Mouse (Mus musculus) left cerebral cortex, postnatal 36 days (tissue): ENCODE measurements at regions not wholly inside any gene's neighbourhood (a gene's known extent, or its start where the extent isn't known, plus 50 kb on each side); places are given as distances from the start of the nearest gene placed in this dataset.
"Not testable (repeated sequence)": the region's sequence is repeated elsewhere in the genome, so short reads cannot be mapped to it uniquely, and the experiment has no call there.

Experiments
- DNase-seq, 2 experiments: peaks; one replicate each; pipeline ENCODE4 v3.0.0; 2021 to 2022; ENCODE audit warnings: low spot score in 2 of 2, mixed read lengths in 1 of 2
- intact Hi-C: fragments of 180-260 bp; cut with DNase I; formaldehyde crosslinking; loops from one replicate; pipeline ENCODE4 v1.15.1; 2025

- intact Hi-C loops, result not testable (repeated sequence)
Observed at GRCm38 (mm10) chr2:108843855-108844254, 436.7 kb upstream of the Kif18a start.

DNA sequence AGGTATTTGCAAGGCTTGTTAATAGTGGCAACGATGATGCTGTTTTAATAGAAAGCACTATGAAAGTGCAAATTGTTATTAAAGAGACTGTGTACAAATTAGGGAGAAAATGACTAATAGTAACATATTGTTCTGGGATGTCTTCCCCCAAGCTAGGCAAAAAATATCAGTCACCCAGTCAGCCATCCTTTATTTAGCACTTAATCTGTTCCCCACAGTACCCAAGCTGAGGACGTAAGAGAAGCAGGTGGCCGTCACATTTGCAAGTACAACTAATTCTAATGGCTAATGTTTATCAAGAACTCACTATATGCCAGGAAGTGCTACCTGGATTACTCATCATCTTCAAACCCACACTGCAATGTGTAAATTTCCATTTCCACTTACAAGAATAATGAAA, 432.5 kb upstream of the Kif18a start:
- intact Hi-C loops, result no loop called here
- DNase-seq, result no peak

More at GRCm38 (mm10) chr2:108843855-108844254, 436.7 kb upstream of the Kif18a start:
- DNase-seq, result not testable (repeated sequence)

GRCm38 (mm10) chr2:108854399-108854798, 426.1 kb upstream of the Kif18a start:
- intact Hi-C loops, result no loop called here
- DNase-seq, result no peak

DNA sequence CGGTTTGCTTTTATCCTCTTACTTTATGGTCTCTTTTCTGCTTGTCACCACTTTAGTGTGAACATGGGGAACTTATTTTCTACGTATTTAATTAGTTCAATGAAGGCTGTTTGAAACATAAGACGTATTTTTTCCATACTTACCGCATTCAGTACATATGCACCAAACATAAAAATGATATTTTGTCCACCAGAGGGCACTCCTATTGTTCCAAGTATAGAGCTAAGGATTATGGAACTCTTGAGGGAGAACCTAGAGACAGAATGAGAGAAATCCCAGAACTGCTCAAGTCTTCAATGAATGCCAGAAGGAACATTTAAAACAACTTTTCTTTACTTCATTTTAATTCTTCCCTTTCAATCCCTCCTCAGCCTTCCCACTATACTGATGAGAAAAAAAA, 403.4 kb upstream of the Kif18a start:
- DNase-seq, result no peak
- intact Hi-C loops, result loop anchor here (5.0 kb wide), 1 partner anchor 815 kb away; no protein-coding TSS in a partner anchor

DNA sequence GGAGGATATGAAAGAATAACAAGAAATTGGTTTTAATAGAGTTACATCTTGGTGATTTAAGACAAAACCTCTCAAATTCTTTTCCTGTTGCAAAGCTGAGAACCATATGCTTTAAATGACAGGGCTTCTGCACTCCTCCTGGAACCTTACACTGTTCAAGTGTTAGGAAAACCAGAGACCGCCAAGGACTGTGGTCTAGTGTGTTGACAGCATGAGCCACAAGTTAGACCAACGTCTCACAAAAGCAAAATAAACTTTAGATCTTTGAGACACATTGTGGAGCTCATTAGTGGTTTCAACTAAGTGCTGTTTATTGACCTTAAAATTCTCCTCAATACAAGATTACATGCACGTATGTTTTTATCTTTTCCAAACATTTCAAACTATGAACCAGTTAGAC, 402.9 kb upstream of the Kif18a start:
- DNase-seq, result no peak
- intact Hi-C loops, result loop anchor here (5.0 kb wide), 1 partner anchor 815 kb away; no protein-coding TSS in a partner anchor

- intact Hi-C loops, result no loop called here
- DNase-seq, result no peak
Observed at GRCm38 (mm10) chr2:108904121-108904733, 376.3 kb upstream of the Kif18a start.

DNA sequence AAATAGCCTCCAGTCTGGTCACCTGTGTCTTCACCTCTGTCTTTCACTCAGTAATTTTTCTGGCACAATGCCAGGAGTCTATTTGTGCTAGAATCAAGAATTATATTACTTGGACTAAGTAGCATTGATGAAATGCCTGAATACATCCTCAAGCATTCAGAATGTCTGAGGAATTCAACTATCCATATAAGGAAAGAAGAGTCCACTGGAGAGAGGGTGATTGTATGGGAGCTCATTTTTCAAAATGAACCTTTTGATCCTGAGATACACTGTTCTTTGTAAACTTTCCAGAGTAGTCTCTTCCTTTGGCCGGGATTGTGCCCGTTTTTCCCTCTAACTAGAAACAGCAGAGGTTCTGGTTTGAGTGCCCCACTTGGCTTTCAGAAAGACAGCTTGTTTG, 367.0 kb upstream of the Kif18a start:
- intact Hi-C loops, result no loop called here
- DNase-seq, result no peak

DNA sequence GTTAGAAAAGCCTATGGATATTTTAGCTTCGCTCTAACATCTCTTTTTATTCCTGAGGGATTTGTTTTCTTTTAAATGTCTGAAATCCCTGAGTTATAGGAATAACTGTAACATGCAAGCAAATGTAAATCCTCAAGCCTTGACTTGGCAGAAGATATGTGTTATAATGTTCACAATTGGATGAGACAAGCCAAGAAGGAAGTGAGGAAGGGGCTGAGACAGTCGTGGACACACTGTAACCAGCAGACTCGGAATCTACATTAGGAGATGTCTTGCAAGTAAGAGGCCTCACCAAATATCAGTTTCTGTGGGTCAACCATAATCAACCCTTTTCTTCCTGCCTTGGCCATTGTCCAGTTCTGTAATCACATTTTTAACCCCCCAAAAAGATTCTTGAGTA, 366.6 kb upstream of the Kif18a start:
- intact Hi-C loops, result no loop called here
- DNase-seq, result no peak

- intact Hi-C loops, result no loop called here
- DNase-seq, result no peak
Observed at GRCm38 (mm10) chr2:108919500-108920045, 361.0 kb upstream of the Kif18a start.

- no peak for DNase-seq
- intact Hi-C loops, result no loop called here
Observed at GRCm38 (mm10) chr2:108920111-108920510, 360.4 kb upstream of the Kif18a start.

- intact Hi-C loops, result no loop called here
- DNase-seq, result no peak
Observed at GRCm38 (mm10) chr2:108935981-108936762, 344.4 kb upstream of the Kif18a start.

- intact Hi-C loops, result no loop called here
- no peak for DNase-seq
Observed at GRCm38 (mm10) chr2:108980921-108981320, 299.6 kb upstream of the Kif18a start.

DNA sequence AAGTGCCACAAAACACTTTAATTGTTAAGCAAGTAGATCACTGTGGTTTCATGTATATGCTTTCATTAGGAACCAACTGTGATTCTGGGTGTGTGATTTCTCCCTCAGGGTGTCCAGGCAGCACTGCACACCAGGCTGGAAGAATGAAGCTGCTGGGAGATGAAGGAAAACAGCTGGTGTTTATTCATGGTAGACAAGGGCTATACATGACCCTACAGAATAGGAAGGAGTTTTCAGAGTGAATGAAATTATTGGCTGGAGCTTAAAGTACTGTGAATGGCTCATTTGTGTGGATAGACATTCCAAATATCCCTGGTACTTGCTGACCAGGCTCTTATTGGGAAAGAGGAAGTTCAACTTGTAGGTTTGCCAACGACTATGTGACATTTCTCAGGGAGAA, 264.3 kb upstream of the Kif18a start:
- DNase-seq, result no peak
- intact Hi-C loops, result no loop called here

DNA sequence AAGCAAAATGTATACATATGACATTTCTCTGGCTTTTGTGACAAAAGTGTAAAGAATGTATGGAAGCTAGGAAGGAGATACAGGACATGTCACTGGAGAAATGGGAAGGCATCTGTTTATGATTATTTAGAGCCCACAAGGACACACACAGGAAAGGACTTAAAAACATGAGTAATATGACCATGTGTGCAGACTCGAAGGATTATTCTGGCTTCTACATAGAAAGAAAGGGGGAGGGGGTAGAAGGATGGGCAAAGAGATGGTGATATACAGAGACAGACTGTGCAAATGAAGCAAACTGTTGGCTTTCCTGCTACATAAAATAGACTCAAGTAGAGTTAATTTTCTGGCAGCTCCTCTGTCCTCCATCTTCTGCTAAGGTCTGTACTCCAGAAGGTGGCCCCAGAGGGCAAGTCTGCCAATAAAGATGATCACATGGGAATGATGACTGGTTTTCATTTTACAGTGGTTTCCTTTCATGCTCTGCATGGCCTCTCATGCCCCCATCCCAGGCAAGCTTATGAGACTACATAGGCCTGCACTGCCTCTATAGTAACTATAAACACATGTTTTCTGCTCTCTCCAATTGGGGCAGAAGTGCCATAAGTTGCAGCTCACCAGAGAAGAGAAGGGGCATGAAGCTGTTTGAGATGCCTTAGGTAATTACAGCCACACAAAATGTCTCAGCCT, 263.4 kb upstream of the Kif18a start:
- no peak for DNase-seq
- intact Hi-C loops, result no loop called here

GRCm38 (mm10) chr2:109038131-109038695, 242.3 kb upstream of the Kif18a start:
- DNase-seq, result no peak
- intact Hi-C loops, result no loop called here
